Mouse (Mus musculus): ENCODE data around the gene C530025M09Rik. TPM values are rescaled to one million over a fixed set of nuclear protein-coding genes. Genes with fewer than 3 reads are reported as not detected.

Gene C530025M09Rik
- total RNA-seq, 2 experiments from 2014 or later = 1.0 to 1.4 TPM

- DNase-seq (ENCODE audit: low spot score in 2 of 2) = no peak
Observed at GRCm38 (mm10) chr2:149804599-149805140, 26.3 kb downstream of the C530025M09Rik start.

DNA sequence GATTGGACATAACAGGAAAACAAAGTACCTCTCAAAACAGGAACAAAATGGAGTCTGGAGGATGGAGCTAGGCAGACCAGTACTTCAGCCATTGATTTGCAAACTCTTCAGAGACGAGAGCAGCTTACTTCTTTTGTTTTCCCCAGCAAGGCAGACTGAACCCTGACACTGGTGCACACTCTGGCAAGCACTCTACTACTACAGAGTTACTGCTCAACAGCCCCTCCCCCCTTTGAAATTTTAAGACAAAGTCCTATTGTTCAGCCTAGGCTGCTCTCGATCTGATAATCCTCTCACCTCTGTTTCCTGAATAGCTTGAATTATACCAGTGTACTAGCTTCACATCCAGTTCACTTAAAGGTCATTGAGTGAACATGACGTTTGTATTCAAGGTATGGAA, 32.4 kb downstream of the C530025M09Rik start:
- DNase-seq (ENCODE audit: low spot score in 2 of 2) = no peak

Other genes with a start within 250 kb of the C530025M09Rik start
- 10 to 100 TPM; 47.0 to 50.1 TPM for gene Syndig1, start 2.0 kb downstream of the C530025M09Rik start, total RNA-seq (2021)

Data from layer of hippocampus, postnatal 14 days (tissue).